Mouse (Mus musculus): Measurements from ENCODE around the gene Efhc1. TPM values are rescaled to one million over a fixed set of nuclear protein-coding genes. Genes with fewer than 3 reads are reported as not detected.

Efhc1 gene
- 0.33 and 0.39 TPM in 2 replicates for polyA plus RNA-seq (2015; fragmentation: Nextera tagmentation; extraction: Ambion mirVana)

- Histone ChIP-seq H3K4me3 (ENCODE audit: low read depth, low read length) (peak within 1 kb of the TSS; percentile 60), H3K4me2 (ENCODE audit: low read depth, low read length) (peak within 1 kb of the TSS; percentile 76), H3K36me3 (ENCODE audit: control insufficient read depth, insufficient read depth) (no peaks in the 10 kb centered on the region), H3K9me3 (replicated peaks; ENCODE audit: control insufficient read depth, low read length) (no peaks in the 10 kb centered on the region), H3K27me3 (ENCODE audit: control insufficient read depth, insufficient read depth, low read depth, low read length) (no peaks in the 10 kb centered on the region), H3K4me1 (ENCODE audit: control insufficient read depth, low read depth, low read length) (peaks cover 5% of the 10 kb centered on the region), H3K27ac (ENCODE audit: low read length) (no peak within 1 kb of the TSS), H3K9ac (ENCODE audit: low read depth, low read length) (peak within 1 kb of the TSS; percentile 39)
- WGBS (ENCODE audit: insufficient replicate concordance), result 2% methylated on average over 23 of the region's 23 CpGs
- ATAC-seq (ENCODE audit: low read depth), result peak; percentile 94
Measured at GRCm38 (mm10) chr1:20951300-20951763, at the start of gene Efhc1. Gene Efhc1, plus strand, starts transcription at chr1:20951626.

GRCm38 (mm10) chr1:20905501-20906127 is 45.8 kb upstream of the Efhc1 start:
- WGBS (ENCODE audit: insufficient replicate concordance), result 73% methylated on average over 8 of the region's 8 CpGs
- H3K4me2 ChIP-seq (ENCODE audit: low read depth, low read length), result no peak overlapping the region
- H3K36me3 ChIP-seq (ENCODE audit: control insufficient read depth, insufficient read depth), result no peaks in the 10 kb centered on the region
- H3K27me3 ChIP-seq (ENCODE audit: control insufficient read depth, insufficient read depth, low read depth, low read length), result no peaks in the 10 kb centered on the region
- H3K4me3 ChIP-seq (ENCODE audit: low read depth, low read length), result no peak overlapping the region
- ATAC-seq (ENCODE audit: low read depth), result no peak
- H3K9me3 ChIP-seq (replicated peaks; ENCODE audit: control insufficient read depth, low read length), result no peaks in the 10 kb centered on the region
- H3K4me1 ChIP-seq (ENCODE audit: control insufficient read depth, low read depth, low read length), result no peaks in the 10 kb centered on the region
- no peak overlapping the region for H3K27ac ChIP-seq (ENCODE audit: low read length)
- H3K9ac ChIP-seq (ENCODE audit: low read depth, low read length), result no peak overlapping the region

- Histone ChIP-seq H3K4me1 (ENCODE audit: control insufficient read depth, low read depth, low read length) (no peaks in the 10 kb centered on the region), H3K27me3 (ENCODE audit: control insufficient read depth, insufficient read depth, low read depth, low read length) (no peaks in the 10 kb centered on the region), H3K4me3 (ENCODE audit: low read depth, low read length) (no peak overlapping the region), H3K27ac (ENCODE audit: low read length) (no peak overlapping the region), H3K9ac (ENCODE audit: low read depth, low read length) (no peak overlapping the region), H3K36me3 (ENCODE audit: control insufficient read depth, insufficient read depth) (no peaks in the 10 kb centered on the region), H3K9me3 (replicated peaks; ENCODE audit: control insufficient read depth, low read length) (no peaks in the 10 kb centered on the region), H3K4me2 (ENCODE audit: low read depth, low read length) (no peak overlapping the region)
- 71% methylated on average over 9 of the region's 9 CpGs for WGBS (ENCODE audit: insufficient replicate concordance)
- no peak for ATAC-seq (ENCODE audit: low read depth)
Measured at GRCm38 (mm10) chr1:20906128-20906515, 45.3 kb upstream of the Efhc1 start.

- no peak overlapping the region for H3K4me2 ChIP-seq (ENCODE audit: low read depth, low read length)
- no peak overlapping the region for H3K27ac ChIP-seq (ENCODE audit: low read length)
- H3K9ac ChIP-seq (ENCODE audit: low read depth, low read length), result no peak overlapping the region
- no peaks in the 10 kb centered on the region for H3K27me3 ChIP-seq (ENCODE audit: control insufficient read depth, insufficient read depth, low read depth, low read length)
- H3K4me3 ChIP-seq (ENCODE audit: low read depth, low read length), result no peak overlapping the region
- no peaks in the 10 kb centered on the region; the same call in 1 of the 2 replicates for H3K4me1 ChIP-seq (ENCODE audit: control insufficient read depth, low read depth, low read length)
- 56% methylated on average over 4 of the region's 4 CpGs for WGBS (ENCODE audit: insufficient replicate concordance)
- no peak for ATAC-seq (ENCODE audit: low read depth)
- H3K36me3 ChIP-seq (ENCODE audit: control insufficient read depth, insufficient read depth), result no peaks in the 10 kb centered on the region
- no peaks in the 10 kb centered on the region for H3K9me3 ChIP-seq (replicated peaks; ENCODE audit: control insufficient read depth, low read length)
Measured at GRCm38 (mm10) chr1:20908541-20908940, 42.9 kb upstream of the Efhc1 start.

GRCm38 (mm10) chr1:20912115-20912514 is 39.3 kb upstream of the Efhc1 start:
- H3K9ac ChIP-seq (ENCODE audit: low read depth, low read length), result no peak overlapping the region
- H3K36me3 ChIP-seq (ENCODE audit: control insufficient read depth, insufficient read depth), result no peaks in the 10 kb centered on the region
- no peak overlapping the region for H3K27ac ChIP-seq (ENCODE audit: low read length)
- no peaks in the 10 kb centered on the region for H3K9me3 ChIP-seq (replicated peaks; ENCODE audit: control insufficient read depth, low read length)
- no peak overlapping the region for H3K4me2 ChIP-seq (ENCODE audit: low read depth, low read length)
- H3K4me3 ChIP-seq (ENCODE audit: low read depth, low read length), result no peak overlapping the region
- whole genome bisulfite sequencing (ENCODE audit: insufficient replicate concordance), result 17% methylated on average over 2 of the region's 2 CpGs
- H3K4me1 ChIP-seq (ENCODE audit: control insufficient read depth, low read depth, low read length), result no peaks in the 10 kb centered on the region; the same call in 1 of the 2 replicates
- no peak for ATAC-seq (ENCODE audit: low read depth)
- no peaks in the 10 kb centered on the region for H3K27me3 ChIP-seq (ENCODE audit: control insufficient read depth, insufficient read depth, low read depth, low read length)

- no peak overlapping the region for H3K27ac ChIP-seq (ENCODE audit: low read length)
Measured at GRCm38 (mm10) chr1:20912527-20913171, 38.8 kb upstream of the Efhc1 start.

GRCm38 (mm10) chr1:20914769-20915168 is 36.7 kb upstream of the Efhc1 start:
- WGBS (ENCODE audit: insufficient replicate concordance), result 68% methylated on average over 3 of the region's 3 CpGs
- Histone ChIP-seq H3K9me3 (replicated peaks; ENCODE audit: control insufficient read depth, low read length) (no peaks in the 10 kb centered on the region), H3K9ac (ENCODE audit: low read depth, low read length) (no peak overlapping the region), H3K36me3 (ENCODE audit: control insufficient read depth, insufficient read depth) (no peaks in the 10 kb centered on the region), H3K4me1 (ENCODE audit: control insufficient read depth, low read depth, low read length) (no peaks in the 10 kb centered on the region; the same call in 1 of the 2 replicates), H3K27me3 (ENCODE audit: control insufficient read depth, insufficient read depth, low read depth, low read length) (no peaks in the 10 kb centered on the region), H3K4me3 (ENCODE audit: low read depth, low read length) (no peak overlapping the region), H3K27ac (ENCODE audit: low read length) (no peak overlapping the region), H3K4me2 (ENCODE audit: low read depth, low read length) (no peak overlapping the region)
- no peak for ATAC-seq (ENCODE audit: low read depth)

More at GRCm38 (mm10) chr1:20912527-20913171, 38.8 kb upstream of the Efhc1 start:
- no peaks in the 10 kb centered on the region for H3K9me3 ChIP-seq (replicated peaks; ENCODE audit: control insufficient read depth, low read length)
- ATAC-seq (ENCODE audit: low read depth), result no peak
- 23% methylated on average over 13 of the region's 13 CpGs for WGBS (ENCODE audit: insufficient replicate concordance)
- no peaks in the 10 kb centered on the region for H3K27me3 ChIP-seq (ENCODE audit: control insufficient read depth, insufficient read depth, low read depth, low read length)
- no peaks in the 10 kb centered on the region for H3K36me3 ChIP-seq (ENCODE audit: control insufficient read depth, insufficient read depth)
- H3K9ac ChIP-seq (ENCODE audit: low read depth, low read length), result no peak overlapping the region
- no peak overlapping the region for H3K4me3 ChIP-seq (ENCODE audit: low read depth, low read length)
- H3K4me2 ChIP-seq (ENCODE audit: low read depth, low read length), result no peak overlapping the region
- H3K4me1 ChIP-seq (ENCODE audit: control insufficient read depth, low read depth, low read length), result no peaks in the 10 kb centered on the region; the same call in 1 of the 2 replicates

- Histone ChIP-seq H3K36me3 (ENCODE audit: control insufficient read depth, insufficient read depth) (no peaks in the 10 kb centered on the region), H3K9ac (ENCODE audit: low read depth, low read length) (no peak overlapping the region), H3K4me2 (ENCODE audit: low read depth, low read length) (no peak overlapping the region), H3K4me1 (ENCODE audit: control insufficient read depth, low read depth, low read length) (no peaks in the 10 kb centered on the region; the same call in 1 of the 2 replicates), H3K4me3 (ENCODE audit: low read depth, low read length) (no peak overlapping the region), H3K9me3 (replicated peaks; ENCODE audit: control insufficient read depth, low read length) (no peaks in the 10 kb centered on the region), H3K27ac (ENCODE audit: low read length) (no peak overlapping the region), H3K27me3 (ENCODE audit: control insufficient read depth, insufficient read depth, low read depth, low read length) (no peaks in the 10 kb centered on the region)
- no peak for ATAC-seq (ENCODE audit: low read depth)
- 60% methylated on average over 5 of the region's 5 CpGs for whole genome bisulfite sequencing (ENCODE audit: insufficient replicate concordance)
Measured at GRCm38 (mm10) chr1:20915608-20916007, 35.8 kb upstream of the Efhc1 start.

GRCm38 (mm10) chr1:20917496-20918050 is 33.9 kb upstream of the Efhc1 start:
- H3K36me3 ChIP-seq (ENCODE audit: control insufficient read depth, insufficient read depth), result no peaks in the 10 kb centered on the region
- no peaks in the 10 kb centered on the region for H3K9me3 ChIP-seq (replicated peaks; ENCODE audit: control insufficient read depth, low read length)
- no peak overlapping the region for H3K4me3 ChIP-seq (ENCODE audit: low read depth, low read length)
- no peaks in the 10 kb centered on the region for H3K27me3 ChIP-seq (ENCODE audit: control insufficient read depth, insufficient read depth, low read depth, low read length)
- WGBS (ENCODE audit: insufficient replicate concordance), result 53% methylated on average over 6 of the region's 6 CpGs
- H3K4me1 ChIP-seq (ENCODE audit: control insufficient read depth, low read depth, low read length), result no peaks in the 10 kb centered on the region; the same call in 1 of the 2 replicates
- ATAC-seq (ENCODE audit: low read depth), result no peak
- no peak overlapping the region for H3K4me2 ChIP-seq (ENCODE audit: low read depth, low read length)
- H3K9ac ChIP-seq (ENCODE audit: low read depth, low read length), result no peak overlapping the region
- no peak overlapping the region for H3K27ac ChIP-seq (ENCODE audit: low read length)
